Mouse (Mus musculus): ENCODE measurements around the gene Mn1. TPM values are rescaled to one million over a fixed set of nuclear protein-coding genes. Genes with fewer than 3 reads are reported as not detected.
A peak's percentile ranks its signal among the peaks of the same experiment; 100 is the strongest.

Mn1 gene
- polyA plus RNA-seq, 1 experiment from 2014 or later, result 2.8 TPM

GRCm38 (mm10) chr5:111414770-111415249, 2.4 kb upstream of the Mn1 start:
- no peak overlapping the region for H3K9ac ChIP-seq (ENCODE audit: low read depth, low read length)
- TF ChIP-seq CTCF (IDR thresholded peaks at IDR 0.05; ENCODE audit: low read depth), result no peak
- no peak overlapping the region for H3K4me3 ChIP-seq (ENCODE audit: low read depth, low read length)
- H3K27me3 ChIP-seq (replicated peaks; ENCODE audit: control insufficient read depth, insufficient read depth, low read length), result peaks cover 46% of the 10 kb centered on the region
- H3K9me3 ChIP-seq (ENCODE audit: control insufficient read depth), result no peaks in the 10 kb centered on the region
- WGBS, result 71% methylated on average over 4 of the region's 4 CpGs
- H3K36me3 ChIP-seq (ENCODE audit: control insufficient read depth, insufficient read depth), result no peaks in the 10 kb centered on the region
- H3K4me1 ChIP-seq (replicated peaks; ENCODE audit: control insufficient read depth, insufficient read depth, low read length), result no peaks in the 10 kb centered on the region
- no peak overlapping the region for H3K27ac ChIP-seq (ENCODE audit: low read depth, low read length)
- no peak overlapping the region for H3K4me2 ChIP-seq (replicated peaks; ENCODE audit: low read depth)
- no peak for ATAC-seq

GRCm38 (mm10) chr5:111415575-111415974, 1.6 kb upstream of the Mn1 start:
- no peak overlapping the region for H3K27ac ChIP-seq (ENCODE audit: low read depth, low read length)
- ATAC-seq, result no peak
- no peaks in the 10 kb centered on the region for H3K36me3 ChIP-seq (ENCODE audit: control insufficient read depth, insufficient read depth)
- H3K4me3 ChIP-seq (ENCODE audit: low read depth, low read length), result peak overlapping the region; percentile 59
- no peaks in the 10 kb centered on the region for H3K9me3 ChIP-seq (ENCODE audit: control insufficient read depth)
- H3K4me1 ChIP-seq (replicated peaks; ENCODE audit: control insufficient read depth, insufficient read depth, low read length), result no peaks in the 10 kb centered on the region
- peak overlapping the region; percentile 93; the same call in 1 of the 2 replicates for H3K4me2 ChIP-seq (replicated peaks; ENCODE audit: low read depth)
- WGBS, result 11% methylated on average over 14 of the region's 14 CpGs
- H3K9ac ChIP-seq (ENCODE audit: low read depth, low read length), result no peak overlapping the region
- H3K27me3 ChIP-seq (replicated peaks; ENCODE audit: control insufficient read depth, insufficient read depth, low read length), result peaks cover 53% of the 10 kb centered on the region
- TF ChIP-seq CTCF (IDR thresholded peaks at IDR 0.05; ENCODE audit: low read depth), result no peak

- Histone ChIP-seq H3K4me1 (replicated peaks; ENCODE audit: control insufficient read depth, insufficient read depth, low read length) (no peaks in the 10 kb centered on the region), H3K9me3 (ENCODE audit: control insufficient read depth) (no peaks in the 10 kb centered on the region), H3K27me3 (replicated peaks; ENCODE audit: control insufficient read depth, insufficient read depth, low read length) (peaks cover 58% of the 10 kb centered on the region), H3K9ac (ENCODE audit: low read depth, low read length) (no peak overlapping the region), H3K4me2 (replicated peaks; ENCODE audit: low read depth) (peak overlapping the region; percentile 93), H3K27ac (ENCODE audit: low read depth, low read length) (no peak overlapping the region), H3K36me3 (ENCODE audit: control insufficient read depth, insufficient read depth) (no peaks in the 10 kb centered on the region), H3K4me3 (ENCODE audit: low read depth, low read length) (peak overlapping the region; percentile 59)
- WGBS, result 2% methylated on average over 13 of the region's 13 CpGs
- no peak for TF ChIP-seq CTCF (IDR thresholded peaks at IDR 0.05; ENCODE audit: low read depth)
- ATAC-seq, result no peak
Observed at GRCm38 (mm10) chr5:111416048-111416447, 1.1 kb upstream of the Mn1 start.

GRCm38 (mm10) chr5:111417378-111418131, 393 bp downstream of the Mn1 start:
- Histone ChIP-seq H3K4me3 (ENCODE audit: low read depth, low read length) (peak overlapping the region; percentile 59), H3K9me3 (ENCODE audit: control insufficient read depth) (no peaks in the 10 kb centered on the region), H3K27ac (ENCODE audit: low read depth, low read length) (0 out of 2 replicates have a peak overlapping the region, but pooled peaks have one; percentile 28), H3K9ac (ENCODE audit: low read depth, low read length) (peak overlapping the region; percentile 62), H3K27me3 (replicated peaks; ENCODE audit: control insufficient read depth, insufficient read depth, low read length) (peaks cover 62% of the 10 kb centered on the region), H3K36me3 (ENCODE audit: control insufficient read depth, insufficient read depth) (no peaks in the 10 kb centered on the region), H3K4me1 (replicated peaks; ENCODE audit: control insufficient read depth, insufficient read depth, low read length) (no peaks in the 10 kb centered on the region), H3K4me2 (replicated peaks; ENCODE audit: low read depth) (peak overlapping the region; percentile 93)
- under 1% methylated on average over 90 of the region's 105 CpGs for WGBS
- TF ChIP-seq CTCF (IDR thresholded peaks at IDR 0.05; ENCODE audit: low read depth), result no peak
- no peak for ATAC-seq

- TF ChIP-seq CTCF (IDR thresholded peaks at IDR 0.05; ENCODE audit: low read depth), result no peak
- peak overlapping the region; percentile 59 for H3K4me3 ChIP-seq (ENCODE audit: low read depth, low read length)
- no peaks in the 10 kb centered on the region for H3K36me3 ChIP-seq (ENCODE audit: control insufficient read depth, insufficient read depth)
- 15% methylated on average over 63 of the region's 63 CpGs for WGBS
- H3K27ac ChIP-seq (ENCODE audit: low read depth, low read length), result no peak overlapping the region
- H3K9ac ChIP-seq (ENCODE audit: low read depth, low read length), result peak overlapping the region; percentile 62
- no peaks in the 10 kb centered on the region for H3K9me3 ChIP-seq (ENCODE audit: control insufficient read depth)
- peaks cover 62% of the 10 kb centered on the region for H3K27me3 ChIP-seq (replicated peaks; ENCODE audit: control insufficient read depth, insufficient read depth, low read length)
- no peak for ATAC-seq
- peak overlapping the region; percentile 93 for H3K4me2 ChIP-seq (replicated peaks; ENCODE audit: low read depth)
- no peaks in the 10 kb centered on the region for H3K4me1 ChIP-seq (replicated peaks; ENCODE audit: control insufficient read depth, insufficient read depth, low read length)
Observed at GRCm38 (mm10) chr5:111418202-111419120, 1.3 kb downstream of the Mn1 start.

Measured in intestine, postnatal 0 days (tissue).